Mouse (Mus musculus) kidney, postnatal 0 days (tissue): Measurements from ENCODE around the gene Slc22a17. TPM values are rescaled to one million over a fixed set of nuclear protein-coding genes. Genes with fewer than 3 reads are reported as not detected.
A peak's percentile ranks its signal among the peaks of the same experiment; 100 is the strongest.

Experiments
- ATAC-seq: fragments of 200-750 bp; cut with Nextera tagmentation; replicated peaks from 2 replicates; pipeline ENCODE4 v1.8.0; 2017; ENCODE audit warnings: low read depth, moderate number of reproducible peaks, moderate TSS enrichment, moderate library complexity; ENCODE audit not compliant: low FRiP score
- DNase-seq: peaks from one replicate; pipeline ENCODE4 v3.0.0-alpha.2; 2016; ENCODE audit warnings: low spot score
- H3K27ac ChIP-seq: fragments of 300-500 bp; sonication (generic); 2 replicates; pipeline ENCODE4 v1.5.1; 2014; ENCODE audit warnings: mild to moderate bottlenecking
- H3K27me3 ChIP-seq: fragments of 300-500 bp; sonication (generic); 2 replicates; pipeline ENCODE4 v1.6.1; 2014; ENCODE audit warnings: low read length, mixed read lengths; ENCODE audit not compliant: insufficient read depth
- H3K36me3 ChIP-seq: fragments of 300-500 bp; sonication (generic); 2 replicates; pipeline ENCODE4 v1.6.1; 2014; ENCODE audit warnings: low read length, mixed read lengths; ENCODE audit not compliant: insufficient read depth
- H3K4me1 ChIP-seq: fragments of 300-500 bp; sonication (generic); replicated peaks from 2 replicates; pipeline ENCODE4 v1.6.1; 2014; ENCODE audit warnings: antibody characterized with exemption, low read length, mixed read lengths; ENCODE audit not compliant: insufficient read depth
- H3K4me2 ChIP-seq: fragments of 300-500 bp; sonication (generic); 2 replicates; pipeline ENCODE4 v1.6.1; 2014; ENCODE audit warnings: mild to moderate bottlenecking, low read length, moderate library complexity, mixed read lengths
- H3K4me3 ChIP-seq: fragments of 300-500 bp; sonication (generic); replicated peaks from 2 replicates; pipeline ENCODE4 v1.5.1; 2014; ENCODE audit warnings: low read depth, low read length
- H3K9ac ChIP-seq: fragments of 300-500 bp; sonication (generic); 2 replicates; pipeline ENCODE4 v1.6.1; 2014; ENCODE audit warnings: low read depth, low read length
- H3K9me3 ChIP-seq: fragments of 300-500 bp; sonication (generic); replicated peaks from 2 replicates; pipeline ENCODE4 v1.6.1; 2016; ENCODE audit warnings: low read length, inconsistent platforms, mixed read lengths
- CTCF ChIP-seq: IDR thresholded peaks from 2 replicates; pipeline ENCODE4 v1.5.1; 2016; ENCODE audit warnings: antibody characterized with exemption, low read depth, mild to moderate bottlenecking, moderate library complexity
- WGBS: fragments of 180-500 bp; shearing (Covaris S2); extraction: QIAGEN DNeasy Blood & Tissue Kit; methylation state at CpG from one replicate; pipeline ENCODE4 v1.1.7; 2014; 5-methylcytosine and 5-hydroxymethylcytosine counted together
- polyA plus RNA-seq: library from polyadenylated mRNA; unstranded; fragments of >200 nt; fragmentation: Nextera tagmentation; extraction: Ambion mirVana; gene quantifications from 2 replicates; pipeline ENCODE4 v1.2.1, GENCODE M21; 2015

Slc22a17 gene
- polyA plus RNA-seq, 1 experiment from 2014 or later: 48.1 TPM

DNA sequence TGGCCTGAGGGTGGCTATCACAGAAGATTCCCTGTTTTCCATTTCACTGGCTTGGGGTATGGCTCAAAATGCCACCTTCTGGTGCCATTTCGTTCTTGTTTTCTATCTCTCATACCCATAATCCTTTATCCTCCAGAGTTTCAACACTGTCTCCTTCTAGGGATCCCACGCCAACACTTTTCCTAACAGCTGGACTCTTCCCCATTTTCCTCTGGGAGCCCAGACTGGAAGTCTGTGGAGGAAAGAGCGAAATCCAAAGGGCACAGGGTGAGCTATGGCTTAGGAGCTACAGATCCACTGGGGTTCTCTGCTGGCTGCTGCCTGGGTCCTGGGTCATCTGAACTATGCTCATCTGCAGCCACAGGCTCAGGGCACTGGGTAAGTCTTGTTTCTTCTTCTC lies 38.8 kb downstream of the Slc22a17 start:
- 93% methylated on average over 3 of the region's 3 CpGs for WGBS
- H3K9ac ChIP-seq: no peak overlapping the region
- no peaks in the 10 kb centered on the region for H3K27me3 ChIP-seq
- H3K4me3 ChIP-seq: no peak overlapping the region
- H3K27ac ChIP-seq: no peak overlapping the region
- no peak for TF ChIP-seq CTCF
- no peak for ATAC-seq
- H3K4me2 ChIP-seq: no peak overlapping the region
- no peak for DNase-seq
- no peaks in the 10 kb centered on the region for H3K36me3 ChIP-seq
- H3K9me3 ChIP-seq: no peaks in the 10 kb centered on the region
- H3K4me1 ChIP-seq: no peaks in the 10 kb centered on the region; the same call in 1 of the 2 replicates

DNA sequence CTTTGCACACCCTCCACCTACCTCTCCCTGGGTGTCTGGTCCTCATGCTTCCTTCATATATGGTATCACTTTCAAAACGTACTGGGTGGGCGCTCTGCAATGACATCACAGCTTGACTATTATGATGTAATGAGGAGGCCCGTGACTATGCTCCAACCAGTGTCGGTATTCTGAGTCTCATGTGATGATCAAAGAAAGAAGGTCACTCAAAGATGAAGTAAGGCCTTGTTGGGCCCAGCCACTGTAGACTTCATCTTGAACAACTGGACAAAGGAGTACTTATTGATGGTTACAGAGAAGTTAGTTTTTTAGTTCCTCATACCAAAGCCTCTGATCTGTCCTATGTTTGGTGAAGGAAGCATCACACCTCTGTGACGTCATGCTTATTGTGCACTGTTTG lies 42.1 kb downstream of the Slc22a17 start, which contains the start of gene Homez:
Homez (minus strand) TSS at position 101 of the 400 bp plus-strand sequence.
- H3K9ac ChIP-seq: no peak within 1 kb of the TSS
- WGBS: 85% methylated on average over 5 of the region's 5 CpGs
- H3K27ac ChIP-seq: no peak within 1 kb of the TSS
- ATAC-seq: no peak
- H3K4me2 ChIP-seq: no peak within 1 kb of the TSS
- no peaks in the 10 kb centered on the region for H3K36me3 ChIP-seq
- no peaks in the 10 kb centered on the region for H3K4me1 ChIP-seq
- H3K4me3 ChIP-seq: no peak within 1 kb of the TSS
- no peaks in the 10 kb centered on the region for H3K27me3 ChIP-seq
- DNase-seq: no peak
- H3K9me3 ChIP-seq: no peaks in the 10 kb centered on the region
- TF ChIP-seq CTCF: no peak

DNA sequence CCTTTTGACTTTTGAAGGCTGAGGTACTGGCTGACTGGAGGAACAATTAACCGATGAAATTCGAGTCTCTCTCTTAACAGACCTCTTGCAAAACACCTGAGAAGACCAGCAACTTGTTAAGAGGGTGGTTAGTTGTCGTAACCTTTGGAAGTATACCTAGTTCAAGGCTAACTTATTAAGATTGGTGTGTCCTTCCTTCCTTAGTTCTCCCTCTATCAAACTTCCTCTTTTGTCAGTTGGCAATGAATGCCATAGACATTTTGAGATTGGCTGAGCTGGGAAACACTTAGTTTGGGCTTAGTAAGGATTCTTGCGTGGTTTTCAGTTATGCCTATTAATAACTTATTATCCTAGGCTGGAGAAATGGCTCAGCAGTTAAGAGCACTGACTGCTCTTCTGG lies 44.9 kb downstream of the Slc22a17 start:
- no peak for TF ChIP-seq CTCF
- Histone ChIP-seq H3K27ac (no peak overlapping the region), H3K4me2 (no peak overlapping the region), H3K9me3 (no peaks in the 10 kb centered on the region), H3K4me1 (no peaks in the 10 kb centered on the region), H3K36me3 (no peaks in the 10 kb centered on the region), H3K4me3 (no peak overlapping the region), H3K27me3 (no peaks in the 10 kb centered on the region), H3K9ac (no peak overlapping the region)
- WGBS: 81% methylated on average over 4 of the region's 4 CpGs
- DNase-seq (no peak), ATAC-seq (no peak)

DNA sequence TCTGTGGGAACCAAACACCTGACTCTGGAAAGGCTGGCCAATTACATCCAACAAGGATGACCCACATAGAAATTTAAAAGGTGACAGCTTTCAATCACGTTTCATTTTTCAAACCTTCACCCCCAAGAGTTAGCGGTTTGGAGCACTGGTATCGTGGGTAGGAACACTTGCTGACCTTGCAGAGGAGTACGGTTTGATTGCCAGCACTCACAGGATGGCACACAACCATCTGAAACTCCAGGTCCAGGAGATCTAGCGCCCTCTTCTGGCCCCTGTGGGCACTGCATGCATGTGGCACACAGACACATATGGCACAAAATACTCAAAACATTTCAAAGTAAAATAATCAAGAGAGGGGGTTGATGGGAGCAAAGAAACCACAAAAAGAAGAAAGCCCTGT lies 46.0 kb downstream of the Slc22a17 start:
- DNase-seq: no peak
- peak; percentile 61 for TF ChIP-seq CTCF

DNA sequence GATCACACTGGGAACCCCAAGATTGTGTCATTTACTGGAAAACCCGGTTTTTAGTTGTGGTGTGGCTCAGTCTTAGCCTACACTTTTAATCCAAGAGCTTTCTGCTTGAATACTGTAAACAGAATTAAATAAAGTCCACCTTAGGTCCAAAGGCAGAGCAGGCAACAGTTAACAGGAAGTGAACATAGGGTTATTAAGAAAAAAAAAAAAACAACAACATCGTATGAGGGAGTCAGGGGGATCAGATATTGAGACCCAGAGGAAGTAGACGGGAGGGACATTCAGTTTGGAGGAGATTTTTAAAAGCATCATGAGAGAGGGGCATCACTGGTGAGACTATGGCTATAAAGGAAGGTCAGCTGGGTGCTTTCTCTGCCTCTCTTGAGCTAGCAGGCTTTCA lies 46.7 kb downstream of the Slc22a17 start:
- H3K36me3 ChIP-seq: no peaks in the 10 kb centered on the region
- H3K27ac ChIP-seq: no peak overlapping the region
- no peak overlapping the region for H3K4me3 ChIP-seq
- 33% methylated on average over 3 of the region's 3 CpGs for WGBS
- TF ChIP-seq CTCF: no peak
- no peak overlapping the region for H3K4me2 ChIP-seq
- DNase-seq (no peak), ATAC-seq (no peak)
- no peaks in the 10 kb centered on the region for H3K4me1 ChIP-seq
- no peak overlapping the region for H3K9ac ChIP-seq
- no peaks in the 10 kb centered on the region for H3K27me3 ChIP-seq
- no peaks in the 10 kb centered on the region for H3K9me3 ChIP-seq

More for the DNA sequence above, 46.0 kb downstream of the Slc22a17 start:
- Histone ChIP-seq H3K4me3 (no peak overlapping the region), H3K4me2 (no peak overlapping the region), H3K9ac (no peak overlapping the region), H3K4me1 (no peaks in the 10 kb centered on the region), H3K27ac (no peak overlapping the region), H3K9me3 (no peaks in the 10 kb centered on the region), H3K27me3 (no peaks in the 10 kb centered on the region), H3K36me3 (no peaks in the 10 kb centered on the region)
- ATAC-seq: no peak
- WGBS: 58% methylated on average over 5 of the region's 5 CpGs

DNA sequence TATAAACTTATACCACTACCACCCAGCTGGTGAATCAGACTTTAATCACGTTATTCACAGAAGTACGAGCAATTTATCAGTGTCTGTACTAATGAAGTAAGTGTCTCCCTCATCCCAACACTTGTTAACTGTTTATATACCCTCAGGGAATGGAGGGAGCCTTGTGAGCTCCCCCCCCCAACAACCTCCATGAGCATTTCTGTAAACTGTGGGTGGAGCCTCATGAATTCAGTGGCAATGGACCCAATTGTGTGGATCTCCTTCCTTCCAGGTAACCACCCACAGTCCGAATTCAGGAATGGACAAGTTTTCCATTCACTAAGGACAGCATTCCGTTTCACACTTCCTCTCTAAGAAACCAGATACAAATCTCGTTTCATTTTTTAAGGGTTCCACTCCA lies 47.3 kb downstream of the Slc22a17 start:
- Histone ChIP-seq H3K4me3 (no peak overlapping the region), H3K9me3 (no peaks in the 10 kb centered on the region), H3K9ac (no peak overlapping the region), H3K36me3 (no peaks in the 10 kb centered on the region), H3K27ac (no peak overlapping the region), H3K27me3 (no peaks in the 10 kb centered on the region), H3K4me2 (no peak overlapping the region), H3K4me1 (no peaks in the 10 kb centered on the region)
- DNase-seq (no peak), ATAC-seq (no peak)
- WGBS: 71% methylated on average over 5 of the region's 5 CpGs
- TF ChIP-seq CTCF: no peak
